Mouse (Mus musculus) kidney, adult 18-20 months (tissue): Measurements from ENCODE around the gene Klk4.
A peak's percentile ranks its signal among the peaks of the same experiment; 100 is the strongest.

Experiments
- DNase-seq: peaks from one replicate; pipeline ENCODE4 v3.0.0; 2021

Klk4 gene

DNA sequence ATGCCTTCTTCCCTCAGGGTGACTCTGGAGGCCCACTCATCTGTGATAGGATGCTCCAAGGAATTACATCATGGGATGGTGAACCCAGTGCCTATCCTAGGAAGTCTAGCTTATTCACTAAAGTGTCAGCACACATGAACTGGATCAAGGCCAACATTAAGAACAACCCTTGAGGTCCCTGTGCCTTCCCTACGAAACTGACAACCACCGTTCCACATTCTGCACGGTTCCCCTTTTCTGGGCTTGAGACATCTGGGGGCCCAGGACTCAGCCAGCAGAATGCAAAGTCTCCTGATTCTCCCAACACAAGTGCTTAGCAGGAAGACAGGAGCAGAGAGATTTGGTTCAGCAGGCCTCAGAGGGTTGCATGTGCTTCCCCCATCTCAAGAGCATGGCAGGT lies 39.6 kb downstream of the Klk4 start:
- no peak for DNase-seq

- no peak for DNase-seq
Observed at GRCm38 (mm10) chr7:43921087-43921486, 40.1 kb downstream of the Klk4 start.

- DNase-seq, result no peak
Observed at GRCm38 (mm10) chr7:43921941-43922340, 41.0 kb downstream of the Klk4 start.

- DNase-seq, result no peak
Observed at GRCm38 (mm10) chr7:43925985-43926384, 45.0 kb downstream of the Klk4 start.

- peak; percentile 34 for DNase-seq
Observed at GRCm38 (mm10) chr7:43928521-43928920, 47.6 kb downstream of the Klk4 start.

GRCm38 (mm10) chr7:43932337-43932736 lies 51.4 kb downstream of the Klk4 start:
- no peak for DNase-seq

DNA sequence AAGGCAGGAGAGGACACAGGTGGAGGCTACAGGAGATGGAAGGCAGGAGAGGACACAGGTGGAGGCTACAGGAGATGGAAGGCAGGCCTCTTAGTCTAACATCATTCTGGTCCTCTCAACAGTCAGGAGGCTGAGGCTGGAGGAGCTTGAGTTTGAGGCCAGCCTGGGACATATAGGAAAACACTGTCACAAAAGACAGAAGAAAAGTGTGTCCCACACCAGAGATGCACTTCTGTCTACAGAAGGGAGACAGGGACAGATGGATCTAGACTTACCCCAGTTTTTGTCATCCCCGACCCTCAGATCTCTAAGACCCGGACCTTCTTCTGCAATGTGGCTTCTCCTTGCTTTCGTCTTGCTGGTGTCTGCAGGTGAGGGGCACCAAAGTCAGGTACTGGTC lies 52.5 kb downstream of the Klk4 start, which contains the start of gene Klk15:
Klk15 (plus strand) TSS at position 301 of the 400 bp plus-strand sequence.
- no peak for DNase-seq

GRCm38 (mm10) chr7:43934747-43935146 lies 53.8 kb downstream of the Klk4 start:
- peak; percentile 38 for DNase-seq
